Mouse (Mus musculus) layer of hippocampus, adult 2 months (tissue): ENCODE measurements at regions not wholly inside any gene's neighbourhood (a gene's known extent, or its start where the extent isn't known, plus 50 kb on each side); places are given as distances from the start of the nearest gene placed in this dataset.
"Not testable (repeated sequence)": the region's sequence is repeated elsewhere in the genome, so short reads cannot be mapped to it uniquely, and the experiment has no call there.

ENCODE experiments used
- DNase-seq, 2 experiments: peaks; one replicate each; pipeline ENCODE4 v3.0.0; 2022; ENCODE audit warnings: low spot score in 2 of 2
- H3K27ac ChIP-seq: fragments of 200-600 bp; 2 replicates; pipeline ENCODE4 v1.8.1; 2022
- H3K4me3 ChIP-seq: fragments of 200-600 bp; 2 replicates; pipeline ENCODE4 v1.8.1; 2022; ENCODE audit warnings: mild to moderate bottlenecking
- CTCF ChIP-seq: fragments of 200-600 bp; conservative IDR thresholded peaks from 2 replicates; pipeline ENCODE4 v1.8.1; 2022; ENCODE audit warnings: antibody characterized with exemption, mild to moderate bottlenecking, moderate library complexity

GRCm38 (mm10) chr16:15107234-15107633 lies 200.8 kb downstream of the Efcab1 start:
- TF ChIP-seq CTCF, result peak; percentile 41
- Histone ChIP-seq H3K27ac (no peak overlapping the region), H3K4me3 (no peak overlapping the region)
- DNase-seq, result no peak

DNA sequence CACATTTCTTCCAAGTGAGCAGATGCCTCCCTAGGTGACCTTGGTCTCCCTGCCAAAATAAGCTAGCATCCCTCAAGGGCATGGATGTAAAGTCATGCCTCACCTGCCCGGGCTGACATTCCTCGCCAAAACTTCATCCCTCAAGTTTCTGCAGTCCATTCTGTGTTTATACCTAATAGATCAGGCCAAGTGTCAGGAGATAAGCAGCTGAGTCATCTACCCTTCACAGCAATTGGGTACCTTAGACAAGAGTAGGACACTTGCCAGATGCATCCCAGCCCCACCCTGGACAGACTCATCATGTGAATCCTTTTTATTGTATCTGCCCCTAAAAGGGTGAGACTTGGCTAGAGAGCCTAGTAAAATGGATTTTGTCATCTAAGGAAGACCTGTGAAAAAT lies 204.1 kb upstream of the Gm21897 start:
- TF ChIP-seq CTCF, result no peak
- no peak for DNase-seq
- Histone ChIP-seq H3K27ac (no peak overlapping the region), H3K4me3 (no peak overlapping the region)

DNA sequence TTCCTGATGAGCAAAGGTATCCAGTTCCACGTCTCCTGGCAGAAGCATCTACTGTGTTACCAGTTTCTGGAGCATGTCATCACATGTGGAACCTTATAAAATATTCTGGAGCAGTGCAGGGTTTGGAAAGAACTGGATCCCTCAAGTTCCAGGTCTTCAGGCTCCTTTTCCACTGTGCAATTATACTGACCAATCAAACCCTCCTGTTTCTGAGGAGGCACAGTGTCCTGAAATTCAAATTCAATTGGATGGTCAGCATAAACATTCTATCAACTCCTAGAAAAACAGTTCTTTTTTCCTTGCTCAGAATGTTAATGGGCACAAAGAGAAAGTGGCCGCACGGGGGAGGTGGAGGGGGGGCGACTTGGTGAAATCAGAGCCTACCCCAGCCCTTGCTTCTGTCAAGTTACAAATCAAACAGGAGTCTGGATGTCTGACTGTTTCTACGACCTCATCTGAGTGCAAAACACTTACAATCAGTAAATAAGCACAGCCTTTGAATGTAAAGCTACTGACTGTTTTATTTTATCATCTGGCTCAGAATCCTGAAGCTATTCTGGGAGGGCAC lies 203.2 kb upstream of the Gm21897 start:
- H3K4me3 ChIP-seq, result no peak overlapping the region
- no peak overlapping the region for H3K27ac ChIP-seq
- DNase-seq, result no peak
- no peak for TF ChIP-seq CTCF

DNA sequence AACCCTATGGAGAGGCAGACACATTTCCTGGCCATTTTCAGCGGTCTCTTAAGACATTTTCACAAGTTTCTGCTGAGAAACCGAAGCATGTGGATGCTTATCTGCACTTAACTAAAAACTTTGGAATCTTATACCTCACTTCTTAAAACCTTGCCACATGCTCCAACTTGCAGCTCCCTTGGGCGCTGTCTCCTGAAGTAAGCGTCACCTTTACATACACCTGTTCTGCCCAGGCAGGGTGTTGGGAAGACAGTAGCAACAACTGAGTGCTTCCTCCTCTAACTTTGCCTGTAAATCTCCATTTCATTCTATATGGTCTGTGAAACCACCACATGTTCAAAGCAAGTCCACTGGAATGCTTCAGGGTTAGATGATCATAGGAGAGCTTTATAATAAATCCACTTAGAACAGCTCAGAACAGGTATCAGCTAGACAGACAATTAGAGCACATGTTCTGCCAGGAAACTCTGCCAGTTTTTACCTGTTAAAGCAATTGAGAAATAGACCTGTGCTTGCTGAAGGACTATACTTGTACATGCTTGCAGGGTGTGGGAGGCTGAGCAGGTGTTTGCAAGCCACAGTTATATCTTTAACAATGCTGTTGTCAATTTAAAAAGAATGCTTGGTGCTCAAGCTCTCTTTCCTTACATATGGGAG lies 202.6 kb upstream of the Gm21897 start:
- TF ChIP-seq CTCF, result no peak
- Histone ChIP-seq H3K4me3 (no peak overlapping the region), H3K27ac (no peak overlapping the region)
- DNase-seq, result no peak

DNA sequence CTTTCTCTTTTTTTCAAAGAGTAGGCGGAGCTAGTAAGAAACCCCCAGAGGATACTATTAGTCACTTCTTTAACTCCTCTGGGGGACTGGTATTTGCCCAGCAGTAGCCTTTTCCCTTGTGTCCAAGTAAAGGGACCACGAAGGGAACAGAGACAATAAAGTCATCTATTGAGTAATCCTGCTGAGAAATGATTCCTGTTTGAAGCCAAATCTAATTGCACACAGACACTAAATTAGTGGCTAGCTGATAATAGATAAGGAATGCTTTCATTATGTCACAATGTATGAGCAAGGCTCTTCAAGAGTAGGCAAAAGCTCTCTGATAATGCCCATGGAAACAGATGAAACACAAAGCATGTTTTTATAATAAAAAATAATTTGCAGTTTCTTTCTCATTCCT lies 201.9 kb upstream of the Gm21897 start:
- no peak for DNase-seq
- no peak for TF ChIP-seq CTCF
- Histone ChIP-seq H3K27ac (no peak overlapping the region), H3K4me3 (no peak overlapping the region)

GRCm38 (mm10) chr16:15119799-15120198 lies 197.5 kb upstream of the Gm21897 start:
- TF ChIP-seq CTCF, result peak; percentile 55
- DNase-seq, result no peak
- no peak overlapping the region for H3K27ac ChIP-seq
- no peak overlapping the region for H3K4me3 ChIP-seq

DNA sequence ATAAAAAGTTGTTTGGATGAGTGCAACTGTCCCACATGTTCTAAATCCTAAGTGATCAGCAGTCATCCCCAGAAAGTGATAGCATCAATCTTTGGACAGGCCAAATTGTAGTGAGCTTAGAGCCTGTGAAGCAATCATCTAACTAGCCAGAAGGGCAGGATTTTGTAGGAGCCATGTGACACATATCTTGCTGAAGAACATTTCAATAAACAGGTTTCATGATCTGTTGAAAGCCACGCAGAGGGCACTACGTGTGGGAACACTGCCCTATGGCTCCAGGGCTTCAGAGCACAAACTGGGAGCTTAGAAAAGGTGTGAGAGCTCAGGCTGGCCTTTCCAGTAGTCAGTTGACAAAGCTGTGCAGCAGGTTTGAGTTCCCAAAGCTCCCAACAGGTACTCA lies 188.3 kb upstream of the Gm21897 start:
- DNase-seq, result no peak
- Histone ChIP-seq H3K4me3 (no peak overlapping the region), H3K27ac (no peak overlapping the region)
- TF ChIP-seq CTCF, result no peak

- no peak for TF ChIP-seq CTCF
- no peak for DNase-seq
- Histone ChIP-seq H3K4me3 (no peak overlapping the region), H3K27ac (no peak overlapping the region)
Observed at GRCm38 (mm10) chr16:15129806-15130205, 187.5 kb upstream of the Gm21897 start.

DNA sequence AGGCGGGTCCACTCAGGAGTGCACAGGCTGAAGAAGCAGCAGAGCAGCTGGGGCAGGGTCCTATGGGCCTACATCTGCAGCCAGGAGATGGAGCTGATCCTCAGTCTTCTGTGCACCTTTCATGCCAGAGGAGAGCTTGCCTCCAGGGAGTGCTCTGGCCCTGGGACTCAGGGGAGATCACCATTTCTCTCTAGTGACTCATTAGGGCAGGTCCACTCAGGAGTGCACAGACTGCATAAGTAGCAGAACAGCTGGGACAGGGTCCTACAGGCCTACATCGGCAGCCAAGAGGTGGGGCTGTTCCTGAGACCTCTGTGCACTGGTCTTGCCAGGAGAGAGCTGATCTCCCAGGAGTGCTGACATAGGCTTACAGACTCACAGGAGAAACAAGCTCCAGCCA lies 159.4 kb upstream of the Gm21897 start:
- TF ChIP-seq CTCF, result no peak
- Histone ChIP-seq H3K4me3 (no peak overlapping the region), H3K27ac (no peak overlapping the region)
- no peak for DNase-seq

GRCm38 (mm10) chr16:15175516-15175915 lies 141.7 kb upstream of the Gm21897 start:
- no peak for TF ChIP-seq CTCF
- Histone ChIP-seq H3K4me3 (no peak overlapping the region), H3K27ac (no peak overlapping the region)
- DNase-seq, result no peak

GRCm38 (mm10) chr16:15185714-15186113 lies 131.5 kb upstream of the Gm21897 start:
- H3K27ac ChIP-seq, result no peak overlapping the region
- no peak overlapping the region for H3K4me3 ChIP-seq
- no peak for DNase-seq
- no peak for TF ChIP-seq CTCF

DNA sequence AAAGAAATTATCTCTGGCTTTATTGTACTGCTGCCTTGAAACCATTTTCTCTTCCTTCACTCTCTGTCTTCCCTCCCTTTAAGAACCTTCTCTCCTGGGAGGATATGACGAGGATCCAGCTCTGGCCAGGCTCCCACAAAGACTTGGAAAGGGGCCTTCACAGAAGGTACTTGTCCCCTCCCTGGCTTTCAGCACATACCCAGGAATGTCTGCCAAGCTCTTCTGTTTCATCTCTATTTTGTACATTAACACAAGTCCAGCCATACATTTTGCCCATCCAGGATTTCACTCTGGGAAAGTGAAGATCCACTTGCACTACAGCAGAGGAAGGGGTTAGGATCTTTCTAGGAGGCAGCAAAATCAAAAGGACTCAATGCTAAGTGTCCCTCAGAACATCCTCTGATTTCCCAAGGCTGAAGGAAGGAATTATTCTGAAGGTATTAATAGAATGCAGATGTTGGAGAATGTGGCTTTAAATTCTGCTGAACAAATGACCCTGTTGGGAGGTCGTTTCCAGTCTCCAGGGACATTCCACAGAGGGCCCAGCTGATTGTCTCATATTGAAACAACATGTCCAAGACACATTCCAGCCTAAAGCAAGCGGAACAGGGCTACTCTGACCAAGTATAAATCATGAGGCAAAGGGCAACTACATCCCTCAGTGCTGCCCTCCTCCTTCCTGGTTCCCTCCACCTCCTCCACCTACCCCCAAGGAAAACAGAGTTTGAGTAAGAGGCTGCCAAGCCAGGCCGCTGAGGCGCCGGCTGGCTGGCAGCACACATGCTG lies 122.1 kb upstream of the Gm21897 start:
- no peak for DNase-seq
- Histone ChIP-seq H3K27ac (no peak overlapping the region), H3K4me3 (no peak overlapping the region)
- no peak for TF ChIP-seq CTCF

DNA sequence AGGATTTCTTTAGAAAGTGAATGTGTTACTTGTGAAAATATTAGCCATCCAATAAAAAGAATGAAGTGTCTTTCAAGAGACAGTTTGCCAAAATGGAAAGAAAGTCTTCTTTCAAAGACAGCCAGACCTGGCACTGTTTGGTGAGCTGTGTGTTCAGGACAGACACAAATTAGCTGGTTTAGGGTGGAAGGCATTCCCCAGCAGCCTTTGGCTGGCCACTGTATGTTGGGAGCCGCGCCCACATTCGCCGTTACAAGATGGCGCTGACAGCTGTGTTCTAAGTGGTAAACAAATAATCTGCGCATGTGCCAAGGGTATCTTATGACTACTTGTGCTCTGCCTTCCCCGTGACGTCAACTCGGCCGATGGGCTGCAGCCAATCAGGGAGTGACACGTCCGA lies 121.3 kb upstream of the Gm21897 start:
- not testable (repeated sequence) for H3K27ac ChIP-seq, H3K4me3 ChIP-seq, DNase-seq

GRCm38 (mm10) chr16:15196855-15197254 lies 120.4 kb upstream of the Gm21897 start:
- no peak overlapping the region for H3K4me3 ChIP-seq
- no peak overlapping the region for H3K27ac ChIP-seq
- DNase-seq, result no peak
- no peak for TF ChIP-seq CTCF
